Mouse (Mus musculus) intestine, postnatal 0 days (tissue): ENCODE measurements around the gene Tsen34. TPM values are rescaled to one million over a fixed set of nuclear protein-coding genes. Genes with fewer than 3 reads are reported as not detected.
A peak's percentile ranks its signal among the peaks of the same experiment; 100 is the strongest.

Experiments
- ATAC-seq: fragments of 200-750 bp; cut with Nextera tagmentation; 2 replicates; pipeline ENCODE4 v1.8.0; 2017; ENCODE audit warnings: mild to moderate bottlenecking, moderate TSS enrichment, moderate library complexity
- H3K27ac ChIP-seq: fragments of 300-500 bp; sonication (generic); 2 replicates; pipeline ENCODE4 v1.5.1; 2014; ENCODE audit warnings: mild to moderate bottlenecking, low read depth, low read length, moderate library complexity
- H3K27me3 ChIP-seq: fragments of 300-500 bp; sonication (generic); replicated peaks from 2 replicates; pipeline ENCODE4 v1.6.1; 2014; ENCODE audit warnings: low read length, mixed read lengths; ENCODE audit not compliant: control insufficient read depth, insufficient read depth
- H3K36me3 ChIP-seq: fragments of 300-500 bp; sonication (generic); 2 replicates; pipeline ENCODE4 v1.6.1; 2014; ENCODE audit warnings: mild to moderate bottlenecking, moderate library complexity; ENCODE audit not compliant: control insufficient read depth, insufficient read depth
- H3K4me1 ChIP-seq: fragments of 300-500 bp; sonication (generic); replicated peaks from 2 replicates; pipeline ENCODE4 v1.6.1; 2014; ENCODE audit warnings: antibody characterized with exemption, low read length, mixed read lengths; ENCODE audit not compliant: control insufficient read depth, insufficient read depth
- H3K4me2 ChIP-seq: fragments of 300-500 bp; sonication (generic); replicated peaks from 2 replicates; pipeline ENCODE4 v1.6.1; 2014; ENCODE audit warnings: low read depth, mild to moderate bottlenecking, moderate library complexity
- H3K4me3 ChIP-seq: fragments of 300-500 bp; sonication (generic); 2 replicates; pipeline ENCODE4 v1.5.1; 2014; ENCODE audit warnings: low read depth, low read length
- H3K9ac ChIP-seq: fragments of 300-500 bp; sonication (generic); 2 replicates; pipeline ENCODE4 v1.6.1; 2014; ENCODE audit warnings: mild to moderate bottlenecking, low read depth, low read length
- H3K9me3 ChIP-seq: fragments of 300-500 bp; sonication (generic); 2 replicates; pipeline ENCODE4 v1.6.1; 2016; ENCODE audit warnings: mixed run types; ENCODE audit not compliant: control insufficient read depth
- CTCF ChIP-seq: sonication (generic); IDR thresholded peaks from 2 replicates; pipeline ENCODE4 v1.5.1; 2016; ENCODE audit warnings: low read depth, mild to moderate bottlenecking, control low read depth, antibody characterized with exemption, moderate library complexity
- WGBS: fragments of 180-500 bp; shearing (Covaris S2); extraction: QIAGEN DNeasy Blood & Tissue Kit; methylation state at CpG from one replicate; pipeline ENCODE4 v1.1.7; 2014; 5-methylcytosine and 5-hydroxymethylcytosine counted together
- polyA plus RNA-seq: library from polyadenylated mRNA; unstranded; fragments of >200 nt; fragmentation: Nextera tagmentation; extraction: Ambion mirVana; gene quantifications from 2 replicates; pipeline ENCODE4 v1.2.1, GENCODE M21; 2015

Gene Tsen34
- polyA plus RNA-seq, 1 experiment from 2014 or later, result 129 TPM

GRCm38 (mm10) chr7:3666921-3667391 is 25.7 kb upstream of the Tsen34 start:
- Histone ChIP-seq H3K4me3 (0 out of 2 replicates have a peak overlapping the region, but pooled peaks have one; percentile 9), H3K9me3 (no peaks in the 10 kb centered on the region), H3K4me1 (no peaks in the 10 kb centered on the region), H3K36me3 (peaks cover 22% of the 10 kb centered on the region), H3K4me2 (peak overlapping the region; percentile 49), H3K27ac (peak overlapping the region; percentile 46; the same call in 1 of the 2 replicates), H3K9ac (0 out of 2 replicates have a peak overlapping the region, but pooled peaks have one; percentile 26), H3K27me3 (no peaks in the 10 kb centered on the region)
- 12% methylated on average over 14 of the region's 14 CpGs for WGBS
- peak; percentile 17; the same call in 1 of the 2 replicates for ATAC-seq
- peak; percentile 51 for TF ChIP-seq CTCF

GRCm38 (mm10) chr7:3674507-3675227 is 18.0 kb upstream of the Tsen34 start:
- 66% methylated on average over 10 of the region's 10 CpGs for WGBS
- Histone ChIP-seq H3K4me1 (no peaks in the 10 kb centered on the region), H3K9me3 (no peaks in the 10 kb centered on the region), H3K27me3 (no peaks in the 10 kb centered on the region), H3K36me3 (peaks cover 14% of the 10 kb centered on the region; the same call in 1 of the 2 replicates), H3K9ac (no peak overlapping the region), H3K27ac (no peak overlapping the region), H3K4me2 (no peak overlapping the region), H3K4me3 (no peak overlapping the region)
- ATAC-seq, result peak; percentile 59
- TF ChIP-seq CTCF, result peak; percentile 93

GRCm38 (mm10) chr7:3675228-3675548 is 17.5 kb upstream of the Tsen34 start:
- H3K36me3 ChIP-seq, result peaks cover 14% of the 10 kb centered on the region; the same call in 1 of the 2 replicates
- no peak overlapping the region for H3K4me2 ChIP-seq
- no peak for TF ChIP-seq CTCF
- ATAC-seq, result no peak
- H3K27me3 ChIP-seq, result no peaks in the 10 kb centered on the region
- H3K9ac ChIP-seq, result no peak overlapping the region
- no peak overlapping the region for H3K4me3 ChIP-seq
- WGBS, result 79% methylated on average over 3 of the region's 3 CpGs
- no peak overlapping the region for H3K27ac ChIP-seq
- no peaks in the 10 kb centered on the region for H3K4me1 ChIP-seq
- H3K9me3 ChIP-seq, result no peaks in the 10 kb centered on the region

DNA sequence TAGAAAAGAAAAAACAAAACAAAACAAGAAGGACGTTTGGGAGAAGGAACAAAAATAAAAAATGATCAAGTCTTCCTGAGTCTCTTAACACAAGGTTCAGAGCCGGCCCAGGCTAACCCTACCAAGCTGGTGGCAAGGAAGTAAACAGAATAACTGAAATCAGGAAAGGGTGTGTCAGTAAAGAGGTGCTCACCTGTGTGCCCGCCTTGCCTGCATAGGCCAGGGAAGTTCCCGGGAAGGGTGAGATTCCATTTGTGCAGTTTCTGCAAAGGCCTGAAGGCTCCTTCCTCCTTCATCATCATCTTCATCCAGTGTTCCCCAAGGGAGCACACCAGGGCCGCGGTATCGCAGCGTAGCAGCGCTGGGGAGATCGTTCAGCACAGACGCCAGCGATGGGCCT is 16.3 kb upstream of the Tsen34 start:
- ATAC-seq, result peak; percentile 59
- H3K4me2 ChIP-seq, result peak overlapping the region; percentile 73
- H3K9me3 ChIP-seq, result no peaks in the 10 kb centered on the region
- H3K4me1 ChIP-seq, result no peaks in the 10 kb centered on the region
- peak overlapping the region; percentile 51 for H3K4me3 ChIP-seq
- peak overlapping the region; percentile 53 for H3K9ac ChIP-seq
- H3K27me3 ChIP-seq, result no peaks in the 10 kb centered on the region
- H3K27ac ChIP-seq, result peak overlapping the region; percentile 70
- WGBS, result 50% methylated on average over 12 of the region's 12 CpGs
- peaks cover 15% of the 10 kb centered on the region for H3K36me3 ChIP-seq
- no peak for TF ChIP-seq CTCF

- H3K36me3 ChIP-seq, result peaks cover 11% of the 10 kb centered on the region
- 23% methylated on average over 9 of the region's 9 CpGs for WGBS
Measured at GRCm38 (mm10) chr7:3677342-3677741, 15.3 kb upstream of the Tsen34 start, which contains the start of gene Tmc4. Gene Tmc4, minus strand, starts transcription at chr7:3677553.

GRCm38 (mm10) chr7:3683908-3684550 is 8.6 kb upstream of the Tsen34 start:
- Histone ChIP-seq H3K9ac (no peak overlapping the region), H3K4me1 (no peaks in the 10 kb centered on the region), H3K36me3 (peaks cover 42% of the 10 kb centered on the region), H3K27me3 (no peaks in the 10 kb centered on the region), H3K4me2 (no peak overlapping the region), H3K9me3 (no peaks in the 10 kb centered on the region), H3K27ac (no peak overlapping the region), H3K4me3 (no peak overlapping the region)
- no peak for ATAC-seq
- WGBS, result 79% methylated on average over 10 of the region's 10 CpGs
- TF ChIP-seq CTCF, result no peak

More at GRCm38 (mm10) chr7:3677342-3677741, 15.3 kb upstream of the Tsen34 start, which contains the start of gene Tmc4:
- TF ChIP-seq CTCF, result peak; percentile 55
- Histone ChIP-seq H3K4me3 (peak within 1 kb of the TSS; percentile 51), H3K9ac (peak within 1 kb of the TSS; percentile 53), H3K4me1 (no peaks in the 10 kb centered on the region), H3K9me3 (no peaks in the 10 kb centered on the region), H3K27ac (peak within 1 kb of the TSS; percentile 70), H3K4me2 (peak within 1 kb of the TSS; percentile 73), H3K27me3 (no peaks in the 10 kb centered on the region)
- ATAC-seq, result peak; percentile 87
